Mouse (Mus musculus) bone marrow, adult 2 months (tissue): ENCODE results near the gene Invs.

Experiments
- CTCF ChIP-seq: fragments of 200-500 bp; IDR thresholded peaks from 2 replicates; pipeline ENCODE4 v1.5.1; 2011; ENCODE audit warnings: low read length, control low read depth; ENCODE audit not compliant: control insufficient read depth, insufficient read depth
- POLR2A ChIP-seq: fragments of 200-500 bp; IDR thresholded peaks from 2 replicates; pipeline ENCODE4 v1.6.1; 2011; ENCODE audit warnings: low read depth, mild to moderate bottlenecking, control low read depth, low read length, borderline replicate concordance; ENCODE audit not compliant: control insufficient read depth

DNA sequence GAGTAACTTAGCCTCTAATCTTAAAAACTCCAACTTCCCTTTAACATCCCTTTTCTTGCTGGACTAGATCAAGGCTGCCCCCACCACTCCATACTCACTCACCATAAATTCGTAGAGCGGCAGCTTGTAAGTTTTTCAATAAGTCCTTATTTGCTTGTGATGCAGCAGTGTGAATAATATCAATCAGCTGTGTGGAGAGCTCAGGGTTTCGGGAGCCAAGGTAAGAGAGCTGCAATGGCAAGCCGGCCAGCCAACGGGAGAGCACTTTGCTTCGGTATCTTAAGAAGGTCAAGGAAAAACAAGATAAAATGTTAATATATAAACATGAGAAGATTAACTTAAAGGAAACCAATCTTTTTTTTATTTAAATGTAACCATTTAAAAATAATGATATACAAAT lies 178.9 kb downstream of the Invs start:
- TF ChIP-seq POLR2A (no peak), CTCF (no peak)
